Mouse (Mus musculus) gastrocnemius, adult 2 months (tissue): ENCODE measurements at regions not wholly inside any gene's neighbourhood (a gene's known extent, or its start where the extent isn't known, plus 50 kb on each side); places are given as distances from the start of the nearest gene placed in this dataset.
A peak's percentile ranks its signal among the peaks of the same experiment; 100 is the strongest.

Experiments
- DNase-seq: peaks from one replicate; pipeline ENCODE4 v3.0.0; 2022
- H3K27ac ChIP-seq: fragments of 200-600 bp; 2 replicates; pipeline ENCODE4 v1.8.1; 2022; ENCODE audit warnings: mild to moderate bottlenecking
- H3K4me3 ChIP-seq: fragments of 200-600 bp; 2 replicates; pipeline ENCODE4 v1.8.1; 2022; ENCODE audit warnings: mild to moderate bottlenecking, moderate library complexity
- CTCF ChIP-seq: fragments of 200-600 bp; IDR thresholded peaks from 2 replicates; pipeline ENCODE4 v1.8.1; 2022; ENCODE audit warnings: antibody characterized with exemption, mild to moderate bottlenecking, moderate library complexity
- intact Hi-C: fragments of 180-260 bp; cut with DNase I; formaldehyde crosslinking; loops from one replicate; pipeline ENCODE4 v1.15.1; 2025

DNA sequence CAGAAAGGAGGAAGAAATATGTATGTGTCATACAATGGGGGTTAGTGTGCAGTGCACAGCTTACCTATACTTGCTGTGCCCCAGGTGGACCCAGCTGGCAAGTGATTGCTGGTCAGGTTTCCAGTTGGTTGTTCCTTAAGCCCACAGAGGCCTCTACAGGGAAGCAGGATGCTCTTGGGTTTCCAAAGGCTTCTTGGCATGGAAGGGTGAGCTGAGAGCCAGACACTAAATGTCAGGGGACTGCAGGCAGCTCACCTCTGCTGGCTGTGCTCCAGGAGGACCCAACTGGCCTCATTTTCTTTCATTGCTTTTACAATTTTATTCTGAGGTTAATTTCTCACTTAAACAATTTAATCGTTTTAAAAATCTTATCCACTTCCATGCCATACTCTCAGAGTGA, 108.1 kb downstream of the Gm10184 start:
- DNase-seq, result no peak
- Histone ChIP-seq H3K4me3 (no peak overlapping the region), H3K27ac (no peak overlapping the region)
- intact Hi-C loops, result no loop called here
- no peak for TF ChIP-seq CTCF

DNA sequence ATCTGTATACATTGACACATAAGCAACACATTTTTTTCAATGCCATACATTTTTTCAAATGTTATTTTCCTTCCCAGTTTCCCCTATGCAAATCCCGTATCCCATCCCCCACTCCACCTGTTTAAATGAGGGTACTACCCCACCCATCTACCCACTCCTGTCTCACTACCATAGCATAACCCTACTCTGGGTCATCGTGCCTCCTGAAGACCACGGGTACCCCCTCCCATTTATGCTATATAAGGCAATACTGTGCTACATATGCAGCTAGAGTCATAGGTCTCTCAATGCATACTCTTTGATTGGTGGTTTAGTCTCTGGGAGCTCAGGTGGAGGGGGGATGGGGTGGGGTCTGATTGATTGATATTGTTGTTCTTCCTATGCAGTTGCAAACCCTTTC, 132.7 kb downstream of the Gm10184 start:
- intact Hi-C loops, result no loop called here
- no peak for TF ChIP-seq CTCF
- Histone ChIP-seq H3K4me3 (no peak overlapping the region), H3K27ac (no peak overlapping the region)
- DNase-seq, result no peak

DNA sequence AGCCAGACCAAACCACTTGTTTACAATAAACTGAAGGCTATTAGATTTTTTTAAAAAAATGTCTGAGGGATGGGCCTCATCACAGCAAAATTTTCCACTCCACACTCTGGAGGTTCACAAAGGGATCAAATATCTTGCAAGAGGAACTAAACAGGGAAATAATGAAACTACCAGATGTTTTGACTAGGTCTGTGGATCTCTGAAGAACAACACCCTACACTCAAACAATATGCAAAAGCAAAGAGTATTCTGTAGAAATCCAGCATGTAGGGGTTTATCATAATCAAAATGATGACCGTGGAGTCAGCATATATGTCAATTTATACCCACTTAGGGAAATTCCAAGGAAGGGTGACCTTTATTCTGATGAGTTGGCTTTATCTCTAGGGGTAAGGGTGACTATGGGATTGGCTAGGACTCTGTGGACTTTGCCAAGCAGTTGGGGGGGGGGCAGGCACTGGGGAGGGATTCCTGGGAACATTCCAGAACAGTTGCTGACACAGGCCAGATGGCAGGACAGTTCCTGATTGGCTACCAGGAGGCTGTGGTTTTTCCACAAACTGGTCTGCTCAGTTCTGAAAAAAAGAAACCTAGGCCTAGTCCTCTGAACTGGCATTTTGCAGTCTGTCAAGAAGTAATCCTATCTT, 143.9 kb downstream of the Gm10184 start:
- H3K27ac ChIP-seq, result peak overlapping the region; percentile 38; the same call in 1 of the 2 replicates
- no peak for TF ChIP-seq CTCF
- no peak overlapping the region for H3K4me3 ChIP-seq
- peak; percentile 20 for DNase-seq
- intact Hi-C loops, result no loop called here

DNA sequence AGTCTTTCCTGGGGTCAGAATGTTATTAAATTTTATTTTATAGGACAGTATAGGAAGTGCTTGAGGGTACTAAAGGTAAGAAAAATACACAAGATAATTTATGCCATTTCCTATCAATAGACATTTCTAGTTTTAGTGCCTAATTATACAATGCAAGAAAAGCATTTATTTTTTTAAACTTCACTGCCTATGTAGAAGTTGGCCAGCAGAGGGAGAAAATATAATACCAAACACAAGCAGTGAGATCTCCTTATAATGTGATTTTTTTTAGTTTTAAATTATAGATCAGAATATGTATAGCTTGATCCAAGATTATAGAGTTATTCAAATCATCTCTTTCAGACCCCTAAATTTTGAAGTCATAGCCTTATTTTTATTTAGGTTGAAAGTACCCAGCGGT, 172.8 kb downstream of the Gm10184 start:
- TF ChIP-seq CTCF, result no peak
- intact Hi-C loops, result no loop called here
- Histone ChIP-seq H3K4me3 (no peak overlapping the region), H3K27ac (no peak overlapping the region)
- DNase-seq, result no peak

DNA sequence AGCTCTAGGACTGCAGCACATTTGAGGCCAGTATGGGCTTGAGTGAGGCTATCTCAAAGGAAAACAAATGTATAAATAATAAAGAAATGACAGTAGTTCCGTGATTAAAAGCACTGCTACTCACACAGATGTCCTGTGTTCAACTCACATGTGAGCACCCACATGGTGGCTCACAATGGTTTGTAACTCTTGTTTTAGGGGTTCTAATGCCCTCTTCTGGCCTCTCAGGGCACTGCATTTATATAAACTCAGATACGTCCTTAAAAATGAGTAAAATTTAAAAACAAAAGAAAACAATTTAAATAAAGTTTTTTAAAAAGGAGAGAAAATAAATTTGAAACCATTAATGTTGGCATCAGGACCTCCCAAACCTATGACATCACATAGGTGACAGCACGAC, 184.7 kb downstream of the Gm10184 start:
- no peak for DNase-seq
- H3K27ac ChIP-seq, result no peak overlapping the region
- no peak; the same call in 1 of the 2 replicates for TF ChIP-seq CTCF
- no peak overlapping the region for H3K4me3 ChIP-seq
- intact Hi-C loops, result no loop called here

DNA sequence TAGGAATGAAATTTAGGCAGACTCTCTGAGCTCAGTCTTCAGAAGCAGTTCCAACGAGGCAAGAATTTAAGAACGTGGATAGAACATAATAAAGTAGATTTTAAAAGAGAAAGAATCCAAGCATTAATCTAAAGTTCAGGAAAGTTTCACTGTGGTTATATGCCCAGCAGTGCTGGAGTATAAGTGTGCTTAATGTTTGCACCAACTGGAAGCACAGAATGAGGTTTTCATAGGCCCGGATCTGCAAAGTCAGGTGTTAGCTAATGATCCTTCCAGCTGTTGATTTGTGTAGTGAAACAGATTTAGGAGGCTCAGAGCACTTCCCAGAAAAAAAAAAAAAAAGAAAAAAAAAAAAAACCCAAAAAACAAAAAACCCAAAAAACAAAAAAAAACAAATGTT, 228.5 kb downstream of the Gm10184 start:
- Histone ChIP-seq H3K27ac (no peak overlapping the region), H3K4me3 (no peak overlapping the region)
- no peak for TF ChIP-seq CTCF
- intact Hi-C loops, result no loop called here
- no peak for DNase-seq

DNA sequence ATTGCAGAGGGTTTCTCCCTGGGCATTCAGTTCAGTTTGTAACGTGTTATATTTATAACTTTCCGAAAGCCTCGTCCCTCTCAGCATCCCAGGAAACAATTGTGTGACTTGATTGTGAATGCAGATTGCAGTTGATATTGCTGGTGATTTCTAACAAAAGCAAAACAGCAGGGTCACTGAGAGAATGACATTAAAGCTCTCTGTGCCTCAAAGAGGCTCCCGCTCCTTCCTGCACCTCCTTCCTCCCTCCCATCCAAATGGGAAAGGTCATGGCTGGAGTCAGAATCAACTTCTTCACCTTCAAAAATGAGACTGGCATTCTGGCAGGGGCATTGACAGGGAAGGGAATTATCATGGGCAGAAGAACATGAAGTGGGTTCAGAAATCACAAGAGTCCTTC, 251.9 kb downstream of the Gm10184 start:
- intact Hi-C loops, result no loop called here
- TF ChIP-seq CTCF, result no peak
- H3K4me3 ChIP-seq, result no peak overlapping the region
- no peak for DNase-seq
- H3K27ac ChIP-seq, result no peak overlapping the region

DNA sequence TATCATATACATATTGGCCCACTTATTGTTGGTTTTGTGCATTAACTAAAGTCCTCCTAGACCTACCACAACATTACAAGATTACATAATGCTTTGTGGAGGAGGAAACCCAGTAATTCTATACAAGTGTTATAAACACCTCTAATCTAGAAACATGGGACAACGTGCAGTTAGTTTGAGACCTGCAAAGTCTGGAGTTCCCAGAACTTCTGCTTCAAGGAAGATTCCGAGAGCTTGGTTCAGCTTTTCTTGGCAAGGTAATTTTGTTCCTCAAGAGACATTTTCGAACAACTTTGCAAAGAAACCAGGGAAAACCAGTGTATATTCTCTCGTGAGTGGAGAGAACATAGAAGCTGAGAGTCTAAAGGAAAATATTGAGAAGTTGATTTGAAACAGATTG, 254.0 kb downstream of the Gm10184 start:
- no peak overlapping the region for H3K27ac ChIP-seq
- no peak overlapping the region for H3K4me3 ChIP-seq
- intact Hi-C loops, result no loop called here
- no peak for TF ChIP-seq CTCF
- DNase-seq, result no peak

DNA sequence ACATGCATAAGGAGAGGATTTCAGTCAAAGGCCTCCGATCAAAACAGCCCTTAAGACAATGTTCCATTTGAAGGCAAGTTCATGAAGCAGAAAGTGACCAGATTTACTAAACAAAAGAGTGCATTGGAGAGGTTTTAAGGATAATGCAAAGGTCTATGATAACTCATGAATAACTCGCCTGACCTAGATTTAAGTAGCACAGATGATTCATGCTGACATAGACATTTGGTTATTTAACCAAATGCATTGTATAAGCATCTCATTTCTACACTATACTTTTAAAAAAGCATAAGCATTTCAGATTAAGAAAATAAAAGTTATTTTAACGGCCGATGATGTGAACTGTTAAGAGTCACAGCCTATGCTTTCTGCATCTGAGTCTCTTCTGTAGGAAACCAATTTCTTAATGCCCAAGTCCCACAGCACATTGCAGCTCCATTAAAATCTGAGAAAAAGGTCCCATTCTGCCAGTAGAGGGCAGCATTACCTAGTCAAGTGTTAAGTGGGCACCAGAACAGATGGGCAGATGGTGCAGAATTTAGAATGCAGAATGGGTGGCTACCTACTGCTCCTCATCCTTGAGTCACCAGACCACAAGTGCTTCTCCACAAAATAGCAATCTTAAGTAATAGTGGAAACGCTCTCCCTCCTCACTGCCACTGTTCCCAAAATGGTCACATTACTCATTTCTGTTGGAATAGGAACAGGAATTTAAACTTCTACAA, 256.0 kb downstream of the Gm10184 start:
- intact Hi-C loops, result no loop called here
- H3K4me3 ChIP-seq, result no peak overlapping the region
- no peak for DNase-seq
- H3K27ac ChIP-seq, result no peak overlapping the region
- peak; percentile 51 for TF ChIP-seq CTCF

DNA sequence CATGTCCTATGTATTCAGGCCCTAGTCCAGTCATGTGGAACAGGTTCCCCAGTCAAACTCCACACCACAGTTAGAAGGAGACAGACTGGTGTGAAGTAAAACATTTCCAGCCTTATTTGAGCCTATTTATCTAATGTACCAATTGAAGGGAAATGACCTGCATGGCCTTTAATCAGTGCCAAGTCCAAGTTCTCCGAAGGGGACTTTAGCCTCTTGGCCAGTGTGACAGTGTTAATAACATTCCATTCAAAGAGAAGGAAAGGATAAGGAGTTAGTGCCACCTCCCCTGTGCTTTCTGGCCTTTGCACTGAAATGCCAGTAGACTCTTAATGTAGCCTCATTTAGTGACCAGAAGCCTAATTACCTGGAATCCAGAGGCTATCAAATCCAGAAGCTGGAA, 264.2 kb downstream of the Gm10184 start:
- no peak for TF ChIP-seq CTCF
- Histone ChIP-seq H3K4me3 (no peak overlapping the region), H3K27ac (no peak overlapping the region)
- DNase-seq, result no peak
- intact Hi-C loops, result no loop called here
